Mouse (Mus musculus) C2C12 (cell line): ENCODE results near the gene Tnni2.

Experiments
- CTCF ChIP-seq: IDR thresholded peaks from one replicate; pipeline ENCODE4 v1.5.1; 2011; ENCODE audit not compliant: control insufficient read depth, insufficient read depth, insufficient read length
- MAX ChIP-seq: IDR thresholded peaks from one replicate; pipeline ENCODE4 v1.6.1; 2011; ENCODE audit warnings: mild to moderate bottlenecking, control low read depth

GRCm38 (mm10) chr7:142425641-142426213, 15.9 kb upstream of the Tnni2 start:
- TF ChIP-seq CTCF (no peak), MAX (no peak)
